In genomic region chr3:99235804-99236755, GRCm38 (mm10) we compare ENCODE assay signal across 20 mouse cellular contexts. TPM values are rescaled to one million over a fixed set of nuclear protein-coding genes. Genes with fewer than 3 reads are reported as not detected.
DNase-seq lines count a peak whose midpoint lies in the region; ATAC-seq and TF ChIP-seq lines count a peak whose summit lies in the region.
"Had no signal": no experiment of that assay in that cellular context is flagged by ENCODE, and none has a peak within 500 bp of the region (broad histone marks: within the 10 kb centered on the region; RNA-seq: fewer than 3 reads in every experiment).

No protein-coding gene starts in this region.

- no peaks in the 10 kb centered on the region for H3K9me3 ChIP-seq in hindbrain, embryonic 11.5 days (ENCODE audit: control insufficient read depth, low read length)
- H3K9me3 ChIP-seq in hindbrain, postnatal 0 days (ENCODE audit: low read length), result no peaks in the 10 kb centered on the region
- H3K9me3 ChIP-seq in embryonic facial prominence, embryonic 11.5 days (replicated peaks; ENCODE audit: control insufficient read depth, low read length), result no peaks in the 10 kb centered on the region
- no peaks in the 10 kb centered on the region for H3K9me3 ChIP-seq in limb, embryonic 14.5 days (ENCODE audit: control insufficient read depth, low read length)
- H3K9me3 ChIP-seq: heart, embryonic 13.5 days; neural tube, embryonic 12.5 days had no signal

- WGBS in hindbrain, embryonic 11.5 days, result 3% methylated on average over 18 of the region's 18 CpGs
- 4% methylated on average over 18 of the region's 18 CpGs for WGBS in hindbrain, postnatal 0 days
- 4% methylated on average over 18 of the region's 18 CpGs for WGBS in embryonic facial prominence, embryonic 11.5 days
- WGBS in limb, embryonic 14.5 days, result 24% methylated on average over 18 of the region's 18 CpGs

- H3K4me3 ChIP-seq in hindbrain, embryonic 11.5 days (ENCODE audit: low read depth, low read length), result no peak overlapping the region
- no peak overlapping the region for H3K4me3 ChIP-seq in hindbrain, postnatal 0 days (ENCODE audit: low read length)
- no peak overlapping the region for H3K4me3 ChIP-seq in embryonic facial prominence, embryonic 11.5 days (ENCODE audit: low read depth, low read length)
- no peak overlapping the region; the same call in 1 of the 2 replicates for H3K4me3 ChIP-seq in limb, embryonic 14.5 days (replicated peaks; ENCODE audit: low read length)
- H3K4me3 ChIP-seq: layer of hippocampus, adult 2 months; neural tube, embryonic 12.5 days had no signal

- TF ChIP-seq CTCF in hindbrain, postnatal 0 days (IDR thresholded peaks at IDR 0.05; ENCODE audit: low read depth), result no peak

- ATAC-seq in hindbrain, embryonic 11.5 days (ENCODE audit: low FRiP score), result no peak
- no peak for ATAC-seq in hindbrain, postnatal 0 days
- ATAC-seq in embryonic facial prominence, embryonic 11.5 days (replicated peaks; ENCODE audit: insufficient number of reproducible peaks, low FRiP score, low TSS enrichment, low read depth), result no peak
- no peak for ATAC-seq in limb, embryonic 14.5 days (ENCODE audit: low FRiP score, low read depth)

- no peaks in the 10 kb centered on the region for H3K36me3 ChIP-seq in hindbrain, embryonic 11.5 days (ENCODE audit: control insufficient read depth, insufficient read depth, low read length)
- H3K36me3 ChIP-seq in hindbrain, postnatal 0 days (ENCODE audit: insufficient read depth, low read length), result no peaks in the 10 kb centered on the region
- H3K36me3 ChIP-seq in embryonic facial prominence, embryonic 11.5 days (replicated peaks; ENCODE audit: control insufficient read depth, insufficient read depth, low read depth, low read length), result no peaks in the 10 kb centered on the region
- no peaks in the 10 kb centered on the region for H3K36me3 ChIP-seq in limb, embryonic 14.5 days (ENCODE audit: control insufficient read depth, insufficient read depth, low read length)
- H3K36me3 ChIP-seq: heart, embryonic 13.5 days; neural tube, embryonic 12.5 days had no signal

- peaks cover 3% of the 10 kb centered on the region for H3K4me1 ChIP-seq in hindbrain, embryonic 11.5 days (replicated peaks; ENCODE audit: control insufficient read depth, insufficient read depth, low read length)
- no peaks in the 10 kb centered on the region for H3K4me1 ChIP-seq in hindbrain, postnatal 0 days (ENCODE audit: insufficient read depth, low read length)
- H3K4me1 ChIP-seq in embryonic facial prominence, embryonic 11.5 days (ENCODE audit: control insufficient read depth, insufficient read depth, low read length), result 0 out of 2 replicates have a peak, but pooled peaks cover 4% of the 10 kb centered on the region
- H3K4me1 ChIP-seq in limb, embryonic 14.5 days (ENCODE audit: control insufficient read depth, insufficient read depth, low read length), result peaks cover 39% of the 10 kb centered on the region

- no peak overlapping the region for H3K4me2 ChIP-seq in hindbrain, embryonic 11.5 days (replicated peaks; ENCODE audit: low read depth, low read length)
- no peak overlapping the region for H3K4me2 ChIP-seq in hindbrain, postnatal 0 days (ENCODE audit: low read depth, low read length)
- no peak overlapping the region for H3K4me2 ChIP-seq in embryonic facial prominence, embryonic 11.5 days (ENCODE audit: low read depth, low read length)
- H3K4me2 ChIP-seq in limb, embryonic 14.5 days (replicated peaks; ENCODE audit: low read depth, low read length, severe bottlenecking), result peak overlapping the region; percentile 24; the same call in 1 of the 2 replicates
- H3K4me2 ChIP-seq: neural tube, embryonic 12.5 days had no signal

- H3K27ac ChIP-seq in hindbrain, embryonic 11.5 days (ENCODE audit: low read depth, low read length), result no peak overlapping the region
- H3K27ac ChIP-seq in hindbrain, postnatal 0 days, result no peak overlapping the region
- no peak overlapping the region for H3K27ac ChIP-seq in embryonic facial prominence, embryonic 11.5 days (replicated peaks; ENCODE audit: low read depth, low read length)
- H3K27ac ChIP-seq in limb, embryonic 14.5 days (replicated peaks; ENCODE audit: low read depth, low read length), result no peak overlapping the region
- H3K27ac ChIP-seq: heart, embryonic 13.5 days; layer of hippocampus, adult 2 months; liver, embryonic 14.5 days; neural tube, embryonic 12.5 days had no signal

- TF ChIP-seq POLR2A in limb, embryonic 14.5 days (IDR thresholded peaks at IDR 0.05; ENCODE audit: borderline replicate concordance, extremely low read depth, insufficient read depth, insufficient read length), result no peak

- DNase-seq in hindbrain, embryonic 11.5 days (ENCODE audit: low spot score), result peak; percentile 55
- no peak for DNase-seq in hindbrain, postnatal 0 days (ENCODE audit: low spot score)
- peak; percentile 48 for DNase-seq in embryo, embryonic 10 days (ENCODE audit: low spot score)
- peak; percentile 38 for DNase-seq in embryonic facial prominence, embryonic 11.5 days (ENCODE audit: low spot score)
- DNase-seq in limb, embryonic 14.5 days (ENCODE audit: low spot score), result peak; percentile 13
- no peak for DNase-seq in kidney, adult 11 months
- DNase-seq in kidney, adult 9 months, result no peak
- no peak for DNase-seq in yolk sac, embryonic 10.5 days (ENCODE audit: low spot score)
- DNase-seq: adrenal gland, postnatal 25 days; cerebellum, adult 2 months; cerebellum, postnatal 36 days; heart, postnatal 36 days; kidney, adult 2 months; kidney, postnatal 14 days; layer of hippocampus, postnatal 36 days had no signal

- no peak overlapping the region for H3K9ac ChIP-seq in hindbrain, embryonic 11.5 days (ENCODE audit: low read depth, low read length)
- H3K9ac ChIP-seq in hindbrain, postnatal 0 days (replicated peaks; ENCODE audit: low read length), result no peak overlapping the region
- no peak overlapping the region for H3K9ac ChIP-seq in embryonic facial prominence, embryonic 11.5 days (replicated peaks; ENCODE audit: low read length)
- 0 out of 2 replicates have a peak overlapping the region, but pooled peaks have one; percentile 40 for H3K9ac ChIP-seq in limb, embryonic 14.5 days (ENCODE audit: low read depth, low read length, severe bottlenecking)
- H3K9ac ChIP-seq: heart, embryonic 13.5 days; liver, embryonic 14.5 days; neural tube, embryonic 12.5 days had no signal

- H3K27me3 ChIP-seq in hindbrain, embryonic 11.5 days (ENCODE audit: control insufficient read depth, insufficient read depth, low read length), result peaks cover 72% of the 10 kb centered on the region
- H3K27me3 ChIP-seq in hindbrain, postnatal 0 days (ENCODE audit: insufficient read depth, low read length), result peaks cover 75% of the 10 kb centered on the region
- H3K27me3 ChIP-seq in embryonic facial prominence, embryonic 11.5 days (ENCODE audit: control insufficient read depth, insufficient read depth, low read length), result peaks cover 58% of the 10 kb centered on the region
- H3K27me3 ChIP-seq in limb, embryonic 14.5 days (ENCODE audit: control insufficient read depth, insufficient read depth, low read length), result peaks cover 41% of the 10 kb centered on the region

RNA-seq across cellular contexts. Expression of gene Tbx15, which starts 4.1 kb away (rescaled TPM):
- 4.2 and 4.9 TPM in 2 replicates for polyA plus RNA-seq in hindbrain, embryonic 11.5 days (2014; fragmentation: Nextera tagmentation; extraction: Ambion mirVana)
- total RNA-seq in hindbrain, postnatal 0 days (2014; rRNA removed), result 2.9 and 4.3 TPM in 2 replicates
- polyA plus RNA-seq in hindbrain, postnatal 0 days (2015; fragmentation: Nextera tagmentation; extraction: Ambion mirVana), result 0.64 TPM in 2 replicates
- polyA plus RNA-seq in embryonic facial prominence, embryonic 11.5 days (2014; fragmentation: Nextera tagmentation; extraction: Ambion mirVana), result 7.1 and 8.3 TPM in 2 replicates
- 66.6 and 76.3 TPM in 2 replicates for polyA plus RNA-seq in limb, embryonic 14.5 days (2012; rRNA removed)
- polyA plus RNA-seq in limb, embryonic 14.5 days (2014; fragmentation: Nextera tagmentation; extraction: Ambion mirVana), result 25.5 and 26.6 TPM in 2 replicates
- total RNA-seq: granulocyte monocyte progenitor cell, adult 5-6 weeks had no signal

Comparison
In these comparisons a context has a peak if more than half of its experiments do, and no peak if none do; other contexts are left out.
1. DNase-seq: peak in hindbrain, embryonic 11.5 days (single experiment), embryo, embryonic 10 days (single experiment), embryonic facial prominence, embryonic 11.5 days (single experiment) and limb, embryonic 14.5 days (single experiment); none in hindbrain, postnatal 0 days (single experiment), kidney, adult 11 months (single experiment), kidney, adult 9 months (single experiment) and yolk sac, embryonic 10.5 days (single experiment).